Mouse (Mus musculus) ES-Bruce4 (cell line): ENCODE results near the gene Phox2a.

Source experiments
- CTCF ChIP-seq: IDR thresholded peaks from one replicate; pipeline ENCODE4 v1.8.1; 2011; ENCODE audit warnings: low read depth, low read length
- POLR2A ChIP-seq: IDR thresholded peaks from one replicate; pipeline ENCODE4 v1.8.1; 2011; ENCODE audit warnings: low read length; ENCODE audit not compliant: insufficient read depth

DNA sequence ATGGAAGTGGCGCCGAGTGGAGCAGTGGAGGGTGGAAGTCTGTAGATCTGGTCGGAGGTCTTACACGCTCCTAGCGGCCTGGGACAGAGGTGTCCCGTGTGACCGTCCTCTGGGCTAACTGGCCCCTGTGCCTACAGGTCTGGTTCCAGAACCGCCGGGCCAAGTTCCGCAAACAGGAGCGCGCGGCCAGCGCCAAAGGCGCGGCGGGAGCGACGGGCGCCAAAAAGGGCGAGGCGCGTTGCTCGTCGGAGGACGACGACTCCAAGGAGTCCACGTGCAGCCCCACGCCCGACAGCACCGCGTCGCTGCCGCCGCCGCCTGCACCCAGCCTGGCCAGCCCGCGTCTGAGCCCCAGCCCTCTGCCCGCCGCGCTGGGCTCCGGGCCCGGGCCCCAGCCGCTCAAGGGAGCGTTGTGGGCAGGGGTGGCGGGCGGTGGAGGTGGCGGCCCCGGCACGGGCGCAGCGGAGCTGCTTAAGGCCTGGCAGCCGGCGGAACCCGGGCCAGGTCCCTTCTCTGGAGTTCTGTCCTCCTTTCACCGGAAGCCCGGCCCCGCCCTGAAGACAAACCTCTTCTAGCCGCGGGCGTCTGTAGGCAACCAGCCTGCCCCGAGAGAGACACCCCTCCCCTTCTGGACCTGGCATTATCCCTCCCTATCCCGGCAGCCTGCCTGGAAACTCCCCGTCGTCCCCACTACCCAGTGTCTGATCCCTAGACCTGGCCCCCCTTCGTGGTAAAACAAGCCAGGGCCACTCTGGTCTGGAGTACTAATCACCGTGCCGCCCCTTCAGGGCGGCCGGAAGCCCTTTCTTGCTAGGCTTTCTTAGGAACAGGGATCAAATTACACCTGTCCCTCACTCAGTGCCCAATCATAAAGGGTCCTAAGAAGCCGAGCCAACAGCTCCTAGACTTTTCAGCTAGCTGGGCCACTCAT is 3.7 kb downstream of the Phox2a start:
- TF ChIP-seq CTCF (no peak), POLR2A (no peak)
